Mouse (Mus musculus) large intestine, adult 2 months (tissue): ENCODE measurements around the gene Zfp12. TPM values are rescaled to one million over a fixed set of nuclear protein-coding genes. Genes with fewer than 3 reads are reported as not detected.

ENCODE experiments used
- DNase-seq: peaks from one replicate; pipeline ENCODE4 v3.0.0-alpha.2; 2012; ENCODE audit warnings: low read depth, low spot score
- WGBS: fragments of 180-500 bp; shearing (Covaris S2); methylation state at CpG from one replicate; pipeline ENCODE4 v1.1.7; 2018; 5-methylcytosine and 5-hydroxymethylcytosine counted together
- polyA plus RNA-seq: library from polyadenylated mRNA; depleted of rRNA; stranded (reverse); fragments of >200 nt; gene quantifications from 2 replicates; pipeline ENCODE4 v1.2.3, GENCODE M21; 2012; rRNA removed

Gene Zfp12
- polyA plus RNA-seq, 1 experiment = 4.1 TPM

- WGBS = 82% methylated on average over 9 of the region's 9 CpGs
- no peak for DNase-seq
These were observed 63.0 kb downstream of the Zfp12 start for GRCm38 (mm10) chr5:143297986-143298385.

- 94% methylated on average over 7 of the region's 7 CpGs for WGBS
- DNase-seq = no peak
These were observed 63.4 kb downstream of the Zfp12 start for GRCm38 (mm10) chr5:143298391-143298790.

Other genes starting within 250 kb of the Zfp12 start
- 15.7 and 19.4 TPM in 2 replicates for gene Rnf216, start 122.2 kb upstream of the Zfp12 start, polyA plus RNA-seq
- not detected in 2 replicates for gene Olfr718-ps1, start 87.6 kb upstream of the Zfp12 start, polyA plus RNA-seq
- 2.6 and 3.1 TPM in 2 replicates for gene Rbak, start 54.4 kb upstream of the Zfp12 start, polyA plus RNA-seq
- not detected in 2 replicates for gene Spdye4b, start 54.1 kb upstream of the Zfp12 start, polyA plus RNA-seq
- not detected in 2 replicates for gene Spdye4a, start 8.3 kb upstream of the Zfp12 start, polyA plus RNA-seq
- 1.3 and 1.9 TPM in 2 replicates for gene Zfp316, start 34.9 kb downstream of the Zfp12 start, polyA plus RNA-seq
- gene Zfp853, start 58.5 kb downstream of the Zfp12 start, polyA plus RNA-seq = 0.07 and 0.08 TPM in 2 replicates
- gene E130309D02Rik, start 80.2 kb downstream of the Zfp12 start, polyA plus RNA-seq = 17.7 and 18.3 TPM in 2 replicates
- gene Zdhhc4, start 94.1 kb downstream of the Zfp12 start, polyA plus RNA-seq = 53.3 and 63.0 TPM in 2 replicates
- 0.16 and 0.22 TPM in 2 replicates for gene Grid2ip, start 122.2 kb downstream of the Zfp12 start, polyA plus RNA-seq
- gene Kdelr2, start 168.7 kb downstream of the Zfp12 start, polyA plus RNA-seq = 216 and 221 TPM in 2 replicates
- gene Daglb, start 229.4 kb downstream of the Zfp12 start, polyA plus RNA-seq = 18.9 and 22.4 TPM in 2 replicates